Mouse (Mus musculus): ENCODE data around the gene Zfr.

GRCm38 (mm10) chr15:12067971-12068370 lies 49.7 kb upstream of the Zfr start:
- TF ChIP-seq TAL1 (IDR thresholded peaks at IDR 0.05; ENCODE audit: low read length) = no peak
- TF ChIP-seq GATA1 (IDR thresholded peaks at IDR 0.05; ENCODE audit: low read length) = no peak

Measured in erythroblast, embryonic 14.5 days (primary cell).